Mouse (Mus musculus) MEL (cell line): ENCODE measurements at regions not wholly inside any gene's neighbourhood (a gene's known extent, or its start where the extent isn't known, plus 50 kb on each side); places are given as distances from the start of the nearest gene placed in this dataset.

Source experiments
- DNase-seq: peaks from one replicate; pipeline ENCODE4 v3.0.0; 2011; ENCODE audit warnings: low read depth, low spot score
- H3K27ac ChIP-seq: 2 replicates; pipeline ENCODE4 v1.5.1; 2012; ENCODE audit warnings: low read depth, mild to moderate bottlenecking, control low read depth, low read length, moderate library complexity; ENCODE audit not compliant: control insufficient read depth
- H3K27me3 ChIP-seq, 2 experiments: fragments of 150-350 bp in 1 of 2; sonication (generic) in 1 of 2; 2 replicates each; pipeline ENCODE4 v1.6.1; 2012; ENCODE audit warnings: low read length in 2 of 2, mild to moderate bottlenecking in 2 of 2, improper control_type of control experiment in 1 of 2, moderate library complexity in 1 of 2; ENCODE audit not compliant: insufficient read depth in 2 of 2, control insufficient read depth in 1 of 2
- H3K36me3 ChIP-seq, 2 experiments: 2 replicates each; pipeline ENCODE4 v1.6.1; 2012 to 2014; ENCODE audit warnings: low read length in 2 of 2, improper control_type of control experiment in 1 of 2, inconsistent platforms in 1 of 2, mild to moderate bottlenecking in 1 of 2; ENCODE audit not compliant: insufficient read depth in 2 of 2, control insufficient read depth in 1 of 2
- H3K4me1 ChIP-seq, 2 experiments: fragments of 150-350 bp in 1 of 2; sonication (generic) in 1 of 2; 2 replicates each; pipeline ENCODE4 v1.6.1; 2012; ENCODE audit warnings: low read length in 2 of 2, improper control_type of control experiment in 1 of 2, mild to moderate bottlenecking in 1 of 2; ENCODE audit not compliant: insufficient read depth in 2 of 2, control insufficient read depth in 1 of 2
- H3K4me3 ChIP-seq, 2 experiments: fragments of 150-350 bp in 1 of 2; sonication (generic) in 1 of 2; 2 replicates each; pipeline ENCODE4 v1.5.1; 2012; ENCODE audit warnings: low read depth in 2 of 2, low read length in 2 of 2, mild to moderate bottlenecking in 2 of 2, moderate library complexity in 2 of 2, control low read depth in 1 of 2, improper control_type of control experiment in 1 of 2; ENCODE audit not compliant: control insufficient read depth in 1 of 2, insufficient read depth in 1 of 2
- H3K79me2 ChIP-seq: 2 replicates; pipeline ENCODE4 v1.6.1; 2012; ENCODE audit warnings: mild to moderate bottlenecking, low read length, moderate library complexity; ENCODE audit not compliant: control insufficient read depth, poor library complexity, insufficient read depth
- H3K9ac ChIP-seq: 2 replicates; pipeline ENCODE4 v1.6.1; 2012; ENCODE audit warnings: low read depth, mild to moderate bottlenecking, control low read depth, low read length, moderate library complexity; ENCODE audit not compliant: control insufficient read depth, poor library complexity, severe bottlenecking
- H3K9me3 ChIP-seq: fragments of 150-350 bp; sonication (generic); replicated peaks from 2 replicates; pipeline ENCODE4 v1.6.1; 2012; ENCODE audit warnings: mild to moderate bottlenecking, low read length, improper control_type of control experiment, moderate library complexity; ENCODE audit not compliant: insufficient read depth
- CHD1 ChIP-seq: IDR thresholded peaks from 2 replicates; pipeline ENCODE4 v1.6.1; 2012; ENCODE audit warnings: low read depth, mild to moderate bottlenecking, inconsistent platforms, low read length, improper control_type of control experiment
- CHD2 ChIP-seq: IDR thresholded peaks from 2 replicates; pipeline ENCODE4 v1.6.1; 2011; ENCODE audit warnings: low read length, improper control_type of control experiment
- EP300 ChIP-seq, 2 experiments: IDR thresholded peaks; 2 replicates each; pipeline ENCODE4 v1.6.1; 2011; ENCODE audit warnings: improper control_type of control experiment in 2 of 2, low read length in 2 of 2, low read depth in 1 of 2, mild to moderate bottlenecking in 1 of 2
- GABPA ChIP-seq: IDR thresholded peaks from 2 replicates; pipeline ENCODE4 v1.6.1; 2012; ENCODE audit warnings: low read depth, mild to moderate bottlenecking, inconsistent platforms, low read length, improper control_type of control experiment, moderate library complexity
- GATA1 ChIP-seq: IDR thresholded peaks from 2 replicates; pipeline ENCODE4 v1.6.1; 2011; ENCODE audit warnings: low read depth, low read length, improper control_type of control experiment
- JUND ChIP-seq: IDR thresholded peaks from 2 replicates; pipeline ENCODE4 v1.6.1; 2011; ENCODE audit warnings: low read depth, mild to moderate bottlenecking, improper control_type of control experiment, low read length
- KAT2A ChIP-seq: conservative IDR thresholded peaks from 2 replicates; pipeline ENCODE4 v1.6.1; 2012; ENCODE audit warnings: low read depth, low read length, improper control_type of control experiment, inconsistent platforms
- MAFK ChIP-seq: IDR thresholded peaks from 2 replicates; pipeline ENCODE4 v1.6.1; 2011; ENCODE audit warnings: low read depth, mild to moderate bottlenecking, low read length, improper control_type of control experiment, borderline replicate concordance
- MAX ChIP-seq: IDR thresholded peaks from 2 replicates; pipeline ENCODE4 v1.6.1; 2011; ENCODE audit warnings: low read length, improper control_type of control experiment
- MXI1 ChIP-seq: IDR thresholded peaks from 2 replicates; pipeline ENCODE4 v1.6.1; 2011; ENCODE audit warnings: mild to moderate bottlenecking, low read depth, low read length, improper control_type of control experiment
- NELFE ChIP-seq: IDR thresholded peaks from 2 replicates; pipeline ENCODE4 v1.6.1; 2011; ENCODE audit warnings: low read depth, low read length, improper control_type of control experiment
- NRF1 ChIP-seq: IDR thresholded peaks from 2 replicates; pipeline ENCODE4 v1.6.1; 2014; ENCODE audit warnings: low read depth, mild to moderate bottlenecking, inconsistent platforms, low read length, improper control_type of control experiment, moderate library complexity; ENCODE audit not compliant: poor library complexity, insufficient read depth, severe bottlenecking
- POLR2A ChIP-seq, 2 experiments: IDR thresholded peaks; 2 replicates each; pipeline ENCODE4 v1.6.1; 2011 to 2012; ENCODE audit warnings: low read length in 2 of 2, mild to moderate bottlenecking in 2 of 2, control low read depth in 1 of 2, improper control_type of control experiment in 1 of 2, low read depth in 1 of 2, moderate library complexity in 1 of 2; ENCODE audit not compliant: control insufficient read depth in 1 of 2, insufficient read depth in 1 of 2, poor library complexity in 1 of 2
- POLR2AphosphoS2 ChIP-seq: IDR thresholded peaks from 2 replicates; pipeline ENCODE4 v1.6.1; 2011; ENCODE audit warnings: low read length, improper control_type of control experiment
- POLR2AphosphoS5 ChIP-seq: IDR thresholded peaks from 2 replicates; pipeline ENCODE4 v1.6.1; 2012; ENCODE audit warnings: low read depth, borderline replicate concordance, mild to moderate bottlenecking, inconsistent platforms, low read length, moderate library complexity, mixed read lengths
- RCOR1 ChIP-seq: IDR thresholded peaks from 2 replicates; pipeline ENCODE4 v1.6.1; 2012; ENCODE audit warnings: low read depth, mild to moderate bottlenecking, inconsistent platforms, low read length, improper control_type of control experiment
- SIN3A ChIP-seq: IDR thresholded peaks from 2 replicates; pipeline ENCODE4 v1.6.1; 2012; ENCODE audit warnings: low read length, improper control_type of control experiment, inconsistent platforms
- SMC3 ChIP-seq: IDR thresholded peaks from 2 replicates; pipeline ENCODE4 v1.6.1; 2011; ENCODE audit warnings: low read depth, low read length, improper control_type of control experiment
- TBP ChIP-seq: IDR thresholded peaks from 2 replicates; pipeline ENCODE4 v1.8.0; 2011; ENCODE audit warnings: low read depth, low read length, improper control_type of control experiment
- UBTF ChIP-seq: IDR thresholded peaks from 2 replicates; pipeline ENCODE4 v1.6.1; 2012; ENCODE audit warnings: low read depth, mild to moderate bottlenecking, inconsistent platforms, low read length, improper control_type of control experiment, moderate library complexity, borderline replicate concordance; ENCODE audit not compliant: insufficient read depth
- ZC3H11A ChIP-seq: IDR thresholded peaks from 2 replicates; pipeline ENCODE4 v1.6.1; 2012; ENCODE audit warnings: low read depth, mild to moderate bottlenecking, inconsistent platforms, low read length, improper control_type of control experiment
- ZKSCAN1 ChIP-seq: IDR thresholded peaks from 2 replicates; pipeline ENCODE4 v1.6.1; 2012; ENCODE audit warnings: low read depth, mild to moderate bottlenecking, inconsistent platforms, low read length, improper control_type of control experiment, moderate library complexity
- ZMIZ1 ChIP-seq: IDR thresholded peaks from 2 replicates; pipeline ENCODE4 v1.6.1; 2012; ENCODE audit warnings: low read depth, mild to moderate bottlenecking, inconsistent platforms, low read length, improper control_type of control experiment, moderate library complexity

- Histone ChIP-seq H3K79me2 (no peaks in the 10 kb centered on the region), H3K4me1 (no peaks in the 10 kb centered on the region), H3K27me3 (no peaks in the 10 kb centered on the region), H3K36me3 (no peaks in the 10 kb centered on the region), H3K4me3 (no peak overlapping the region), H3K9me3 (no peaks in the 10 kb centered on the region), H3K9ac (no peak overlapping the region), H3K27ac (no peak overlapping the region)
- DNase-seq, result no peak
- TF ChIP-seq CHD1 (no peak), UBTF (no peak), SIN3A (no peak), EP300 (IDR thresholded peaks at IDR 0.05; ENCODE audit: low read depth in 1 of 2, low read length in 2 of 2) (no peak), ZC3H11A (no peak), TBP (no peak), NELFE (no peak), SMC3 (no peak), POLR2AphosphoS2 (no peak), RCOR1 (no peak), KAT2A (no peak), MXI1 (no peak), NRF1 (no peak), GABPA (no peak), GATA1 (no peak), POLR2AphosphoS5 (no peak), CHD2 (no peak), ZKSCAN1 (no peak), ZMIZ1 (no peak), JUND (no peak)
Observed at GRCm38 (mm10) chr1:90321501-90321900, 117.7 kb downstream of the Ackr3 start.

DNA sequence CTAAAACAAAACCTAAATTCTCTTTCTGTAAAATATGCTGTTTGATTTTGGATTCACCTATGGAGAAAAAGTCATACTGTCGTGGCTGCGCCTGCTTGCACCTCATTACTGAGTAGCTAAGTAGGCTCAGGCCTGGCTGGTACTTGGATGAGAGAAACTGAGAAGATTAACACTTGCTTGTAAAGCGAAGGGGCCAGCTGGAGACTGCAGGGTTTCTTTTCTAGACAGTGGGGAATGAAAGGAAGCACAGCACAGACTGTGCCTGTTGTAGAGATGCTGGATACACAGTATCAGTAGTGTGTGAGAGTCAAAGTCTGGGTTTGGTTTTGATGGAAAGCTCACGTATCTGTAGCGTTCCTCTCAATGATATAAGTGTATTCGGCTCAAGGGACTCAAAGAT, 123.5 kb downstream of the Ackr3 start:
- no peak for TF ChIP-seq UBTF
- no peak for TF ChIP-seq MAFK
- no peak for TF ChIP-seq POLR2AphosphoS5
- no peak for TF ChIP-seq POLR2A (IDR thresholded peaks at IDR 0.05; ENCODE audit: control insufficient read depth in 1 of 2, insufficient read depth in 1 of 2, low read depth in 1 of 2, low read length in 2 of 2, poor library complexity in 1 of 2)
- no peak for TF ChIP-seq MAX
- TF ChIP-seq, all 39 proteins: peak for 0

More for the DNA sequence above, 123.5 kb downstream of the Ackr3 start:
- no peaks in the 10 kb centered on the region for H3K27me3 ChIP-seq
- no peaks in the 10 kb centered on the region for H3K36me3 ChIP-seq
- H3K4me3 ChIP-seq, result no peak overlapping the region
- no peaks in the 10 kb centered on the region for H3K79me2 ChIP-seq
- H3K27ac ChIP-seq, result no peak overlapping the region
- no peak overlapping the region for H3K9ac ChIP-seq
- DNase-seq, result no peak
- no peaks in the 10 kb centered on the region for H3K4me1 ChIP-seq
- no peaks in the 10 kb centered on the region for H3K9me3 ChIP-seq
